Mouse (Mus musculus) hindbrain, postnatal 0 days (tissue): ENCODE measurements at regions not wholly inside any gene's neighbourhood (a gene's known extent, or its start where the extent isn't known, plus 50 kb on each side); places are given as distances from the start of the nearest gene placed in this dataset.

ENCODE experiments used
- ATAC-seq: fragments of 200-750 bp; cut with Nextera tagmentation; 2 replicates; pipeline ENCODE4 v1.8.0; 2017; ENCODE audit warnings: mild to moderate bottlenecking, moderate TSS enrichment, moderate library complexity
- DNase-seq: peaks from one replicate; pipeline ENCODE4 v3.0.0-alpha.2; 2015; ENCODE audit warnings: low spot score
- H3K27ac ChIP-seq: fragments of 300-500 bp; sonication (generic); 2 replicates; pipeline ENCODE4 v1.5.1; 2014; ENCODE audit warnings: mild to moderate bottlenecking
- H3K27me3 ChIP-seq: fragments of 300-500 bp; sonication (generic); 2 replicates; pipeline ENCODE4 v1.6.1; 2014; ENCODE audit warnings: low read length, mixed read lengths; ENCODE audit not compliant: insufficient read depth
- H3K36me3 ChIP-seq: fragments of 300-500 bp; sonication (generic); 2 replicates; pipeline ENCODE4 v1.6.1; 2014; ENCODE audit warnings: low read length, mixed read lengths; ENCODE audit not compliant: insufficient read depth
- H3K4me1 ChIP-seq: fragments of 300-500 bp; sonication (generic); 2 replicates; pipeline ENCODE4 v1.6.1; 2014; ENCODE audit warnings: antibody characterized with exemption, low read length, mixed read lengths; ENCODE audit not compliant: insufficient read depth
- H3K4me2 ChIP-seq: fragments of 300-500 bp; sonication (generic); 2 replicates; pipeline ENCODE4 v1.6.1; 2014; ENCODE audit warnings: low read depth, mild to moderate bottlenecking, low read length, moderate library complexity, mixed read lengths
- H3K4me3 ChIP-seq: fragments of 300-500 bp; sonication (generic); 2 replicates; pipeline ENCODE4 v1.5.1; 2014; ENCODE audit warnings: low read length
- H3K9ac ChIP-seq: fragments of 300-500 bp; sonication (generic); replicated peaks from 2 replicates; pipeline ENCODE4 v1.6.1; 2014; ENCODE audit warnings: mild to moderate bottlenecking, low read length, moderate library complexity, mixed read lengths
- H3K9me3 ChIP-seq: fragments of 300-500 bp; sonication (generic); 2 replicates; pipeline ENCODE4 v1.6.1; 2016; ENCODE audit warnings: low read length, mixed read lengths
- CTCF ChIP-seq: IDR thresholded peaks from 2 replicates; pipeline ENCODE4 v1.5.1; 2016; ENCODE audit warnings: antibody characterized with exemption, control low read depth, low read depth
- WGBS: fragments of 180-500 bp; shearing (Covaris S2); extraction: QIAGEN DNeasy Blood & Tissue Kit; methylation state at CpG from one replicate; pipeline ENCODE4 v1.1.7; 2014; 5-methylcytosine and 5-hydroxymethylcytosine counted together

DNA sequence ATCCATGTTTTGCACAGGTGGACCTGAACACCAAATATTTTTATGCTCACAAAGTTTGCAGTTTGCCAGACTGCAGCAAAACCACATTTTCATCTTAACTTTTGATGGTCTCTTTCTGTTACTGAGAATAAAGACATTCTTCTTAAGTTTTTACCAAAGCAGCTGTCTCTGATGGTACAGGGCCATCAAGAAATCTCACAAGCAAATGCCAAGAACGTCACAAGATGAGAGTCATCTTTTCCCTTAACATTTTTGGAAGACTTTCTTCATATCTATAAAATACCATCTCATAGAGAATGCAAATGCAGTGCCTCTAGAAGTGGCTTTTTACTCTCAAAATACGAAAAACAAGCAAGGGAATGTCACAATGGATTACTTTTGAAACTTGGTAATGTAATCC lies 444.8 kb upstream of the Celf2 start:
- WGBS: 72% methylated on average over 2 of the region's 2 CpGs
- H3K4me1 ChIP-seq: no peaks in the 10 kb centered on the region
- H3K4me3 ChIP-seq: no peak overlapping the region
- no peak for DNase-seq
- no peak for TF ChIP-seq CTCF
- ATAC-seq: no peak
- no peak overlapping the region for H3K27ac ChIP-seq
- H3K9me3 ChIP-seq: no peaks in the 10 kb centered on the region
- no peaks in the 10 kb centered on the region for H3K36me3 ChIP-seq
- no peak overlapping the region for H3K4me2 ChIP-seq
- H3K9ac ChIP-seq: no peak overlapping the region
- H3K27me3 ChIP-seq: no peaks in the 10 kb centered on the region

DNA sequence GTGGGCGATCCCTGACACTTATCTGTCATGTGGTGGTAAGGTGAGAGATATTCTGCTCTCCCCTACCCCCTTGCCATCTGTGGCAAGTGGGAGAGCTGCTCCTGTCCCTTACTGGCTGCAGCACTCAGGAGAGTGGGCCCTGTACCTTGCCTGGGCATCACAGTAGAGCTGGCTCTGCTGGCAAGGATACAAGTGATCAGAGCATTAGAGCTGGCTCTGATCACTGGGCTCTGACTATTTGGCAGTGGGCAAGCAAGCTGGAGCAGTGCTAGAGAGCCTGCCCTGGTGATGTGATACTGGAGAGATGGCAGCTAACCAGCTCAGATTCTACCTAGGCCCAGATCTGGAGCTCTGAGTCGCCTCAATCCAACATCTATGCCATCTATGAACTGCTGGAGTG lies 443.5 kb upstream of the Celf2 start:
- Histone ChIP-seq H3K9me3 (no peaks in the 10 kb centered on the region), H3K27me3 (no peaks in the 10 kb centered on the region), H3K9ac (no peak overlapping the region), H3K4me2 (no peak overlapping the region), H3K4me1 (no peaks in the 10 kb centered on the region), H3K4me3 (no peak overlapping the region), H3K27ac (no peak overlapping the region), H3K36me3 (no peaks in the 10 kb centered on the region)
- 83% methylated on average over 2 of the region's 2 CpGs for WGBS
- no peak for TF ChIP-seq CTCF
- ATAC-seq (no peak), DNase-seq (no peak)

DNA sequence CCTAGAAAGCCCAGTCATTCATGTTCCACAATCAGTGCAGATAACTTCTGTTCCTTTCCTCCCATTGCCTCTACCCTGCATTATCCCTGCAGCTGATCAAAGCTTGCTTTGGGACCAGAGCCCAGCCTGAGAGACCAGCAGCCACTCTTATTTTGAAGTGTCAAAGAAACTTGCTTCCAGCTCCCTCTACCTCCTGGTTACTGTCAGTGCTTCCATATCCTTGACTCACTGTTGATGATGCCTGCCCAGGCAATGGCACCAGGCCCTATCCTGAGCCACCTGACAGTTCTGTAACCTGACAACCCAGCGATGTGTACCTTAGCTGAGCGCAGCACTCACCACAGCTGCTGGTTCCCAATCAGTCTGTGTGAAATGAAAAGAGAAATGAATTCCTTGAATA lies 435.6 kb upstream of the Celf2 start:
- H3K9ac ChIP-seq: no peak overlapping the region
- ATAC-seq (peak; percentile 70), DNase-seq (peak; percentile 32)
- H3K4me1 ChIP-seq: no peaks in the 10 kb centered on the region
- no peak overlapping the region for H3K4me3 ChIP-seq
- H3K27ac ChIP-seq: no peak overlapping the region
- no peak overlapping the region for H3K4me2 ChIP-seq
- peak; percentile 30 for TF ChIP-seq CTCF
- WGBS: 66% methylated on average over 2 of the region's 2 CpGs
- no peaks in the 10 kb centered on the region for H3K36me3 ChIP-seq
- H3K27me3 ChIP-seq: no peaks in the 10 kb centered on the region
- no peaks in the 10 kb centered on the region for H3K9me3 ChIP-seq

DNA sequence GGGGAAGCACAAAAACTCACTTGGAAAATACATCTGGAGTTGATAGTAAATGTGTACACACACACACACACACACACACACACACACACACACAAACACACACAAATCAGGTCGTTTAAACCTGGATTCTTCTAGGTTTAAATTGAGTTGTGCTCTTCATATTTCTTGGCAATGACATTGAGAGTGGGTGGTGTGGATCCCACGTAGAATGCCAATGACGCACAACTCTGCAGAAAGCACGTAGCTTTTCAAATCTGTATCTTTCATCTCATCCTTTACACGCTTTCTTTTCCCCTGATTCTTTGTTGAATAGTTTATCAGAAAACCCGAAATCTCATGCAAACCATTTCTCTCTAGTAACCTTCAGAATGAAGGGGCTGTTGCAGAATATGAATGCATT lies 424.3 kb upstream of the Celf2 start:
- H3K4me3 ChIP-seq: no peak overlapping the region
- no peaks in the 10 kb centered on the region for H3K36me3 ChIP-seq
- ATAC-seq: no peak
- H3K9me3 ChIP-seq: no peaks in the 10 kb centered on the region
- TF ChIP-seq CTCF: no peak
- no peak overlapping the region for H3K27ac ChIP-seq
- 84% methylated on average over 6 of the region's 6 CpGs for WGBS
- no peaks in the 10 kb centered on the region for H3K27me3 ChIP-seq
- no peak overlapping the region for H3K4me2 ChIP-seq
- DNase-seq: peak; percentile 0
- no peaks in the 10 kb centered on the region for H3K4me1 ChIP-seq
- H3K9ac ChIP-seq: no peak overlapping the region

DNA sequence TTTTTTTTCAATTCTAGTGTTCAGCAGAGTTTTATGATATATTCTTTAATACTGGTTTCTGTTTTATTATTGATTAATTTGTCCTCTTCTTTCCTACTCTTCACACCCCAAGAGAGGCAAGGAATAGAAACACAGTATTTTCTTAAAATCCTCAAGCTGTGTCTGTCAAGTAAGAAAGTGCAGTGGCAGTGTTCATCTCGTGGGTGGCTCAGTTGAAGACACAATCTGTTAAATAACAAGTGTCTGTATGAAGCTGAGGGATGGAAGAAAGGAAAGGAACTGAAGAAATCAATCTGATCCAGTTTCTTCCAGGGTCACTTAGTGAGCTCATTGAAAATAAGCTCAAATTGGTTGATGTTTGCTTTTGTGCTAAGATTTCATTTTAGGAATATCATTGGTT lies 396.9 kb upstream of the Celf2 start:
- Histone ChIP-seq H3K4me2 (no peak overlapping the region), H3K4me1 (no peaks in the 10 kb centered on the region), H3K4me3 (no peak overlapping the region), H3K36me3 (no peaks in the 10 kb centered on the region), H3K27me3 (no peaks in the 10 kb centered on the region), H3K27ac (no peak overlapping the region), H3K9me3 (no peaks in the 10 kb centered on the region), H3K9ac (no peak overlapping the region)
- WGBS: 29% methylated on average over 1 of the region's 1 CpGs
- DNase-seq (no peak), ATAC-seq (no peak)
- no peak for TF ChIP-seq CTCF

DNA sequence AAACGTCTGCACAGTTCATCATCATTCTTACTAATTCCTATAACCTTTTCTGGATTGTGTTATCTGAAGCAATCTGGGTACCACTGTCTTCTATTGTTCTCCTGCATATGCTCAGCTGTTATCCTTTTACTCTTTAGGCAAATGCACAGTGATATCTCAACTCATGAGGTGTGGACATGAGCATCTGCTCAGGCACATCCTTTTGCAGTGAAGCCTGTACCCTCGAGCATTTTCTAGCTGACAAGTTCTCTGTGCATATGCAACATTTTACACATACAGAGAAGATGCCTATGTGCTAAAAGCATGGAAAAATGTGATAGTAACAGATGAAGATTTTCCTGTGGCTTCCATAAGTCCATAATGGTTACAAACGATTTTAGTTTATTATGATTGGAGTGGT lies 384.4 kb upstream of the Celf2 start:
- DNase-seq: no peak
- Histone ChIP-seq H3K4me3 (no peak overlapping the region), H3K27me3 (no peaks in the 10 kb centered on the region), H3K27ac (no peak overlapping the region), H3K4me1 (no peaks in the 10 kb centered on the region), H3K9me3 (no peaks in the 10 kb centered on the region), H3K9ac (no peak overlapping the region), H3K36me3 (no peaks in the 10 kb centered on the region), H3K4me2 (no peak overlapping the region)
- no peak for ATAC-seq
- WGBS: 80% methylated on average over 3 of the region's 3 CpGs
- no peak for TF ChIP-seq CTCF
